Mouse (Mus musculus) c-Kit-negative CD71-positive TER-119-positive erythroid progenitor cells, embryonic 14.5 days (primary cell): ENCODE results near the gene Ccng2.

Source experiments
- DNase-seq: peaks from one replicate; pipeline ENCODE4 v3.0.0-alpha.2; 2013; ENCODE audit warnings: low read depth, low spot score

Ccng2 gene

DNA sequence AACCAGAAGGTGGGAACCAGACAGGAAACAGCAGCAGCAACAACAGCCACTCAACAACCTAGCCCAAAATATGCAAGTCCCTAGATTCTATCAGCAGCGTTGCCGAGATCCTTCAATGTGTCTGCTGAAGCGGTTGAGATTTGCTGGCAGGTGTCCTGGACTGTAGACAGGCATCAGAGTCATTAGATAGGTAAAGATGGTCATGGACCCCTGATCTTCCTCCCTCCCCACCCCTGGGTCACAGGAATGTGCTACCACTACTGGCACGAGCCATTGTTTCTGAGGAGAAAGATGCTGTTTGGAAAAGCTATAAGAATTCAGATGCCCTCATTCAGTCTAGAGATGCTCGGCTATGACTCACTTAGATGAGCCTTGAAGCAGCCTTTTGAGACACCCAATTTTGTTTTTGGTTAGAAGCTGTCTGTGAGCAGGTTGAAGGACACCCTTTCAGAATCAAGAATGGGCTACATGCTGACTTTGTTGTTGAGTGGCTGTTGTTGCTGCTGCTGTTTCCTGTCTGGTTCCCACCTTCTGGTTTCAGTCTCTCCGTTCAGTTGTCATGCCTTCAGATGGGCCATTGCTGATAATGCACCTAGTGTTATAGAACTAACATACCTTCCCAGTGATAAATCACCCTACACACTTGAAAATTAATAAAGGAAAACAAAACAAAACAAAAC lies 3.5 kb upstream of the Ccng2 start:
- DNase-seq, result no peak

DNA sequence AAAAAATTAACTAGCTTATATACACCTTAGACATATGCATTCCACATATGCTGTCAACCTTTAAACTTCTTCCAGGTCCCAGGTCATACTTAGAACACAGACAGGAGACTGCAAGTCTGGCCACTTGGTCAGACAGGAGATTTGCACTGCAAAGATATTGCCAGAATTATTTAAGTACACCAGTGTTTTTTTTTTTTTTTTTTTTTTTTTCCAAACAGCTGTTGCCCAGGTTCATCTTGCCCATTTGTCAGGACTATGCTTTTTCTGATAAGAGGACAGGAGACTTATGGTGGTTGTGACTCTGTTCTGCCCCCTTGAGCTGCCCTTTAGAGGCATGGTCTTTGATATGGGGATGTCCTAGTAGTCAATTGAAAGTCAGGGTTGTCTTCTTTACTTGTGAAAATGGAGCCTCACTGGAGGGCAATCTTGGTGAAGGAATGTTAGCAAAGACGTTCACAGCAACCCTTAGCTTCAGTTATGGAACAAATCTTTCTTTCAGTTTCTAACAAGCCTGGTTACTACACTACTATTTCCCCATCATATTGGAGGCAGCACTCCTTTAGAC lies 2.8 kb upstream of the Ccng2 start:
- DNase-seq, result no peak

DNA sequence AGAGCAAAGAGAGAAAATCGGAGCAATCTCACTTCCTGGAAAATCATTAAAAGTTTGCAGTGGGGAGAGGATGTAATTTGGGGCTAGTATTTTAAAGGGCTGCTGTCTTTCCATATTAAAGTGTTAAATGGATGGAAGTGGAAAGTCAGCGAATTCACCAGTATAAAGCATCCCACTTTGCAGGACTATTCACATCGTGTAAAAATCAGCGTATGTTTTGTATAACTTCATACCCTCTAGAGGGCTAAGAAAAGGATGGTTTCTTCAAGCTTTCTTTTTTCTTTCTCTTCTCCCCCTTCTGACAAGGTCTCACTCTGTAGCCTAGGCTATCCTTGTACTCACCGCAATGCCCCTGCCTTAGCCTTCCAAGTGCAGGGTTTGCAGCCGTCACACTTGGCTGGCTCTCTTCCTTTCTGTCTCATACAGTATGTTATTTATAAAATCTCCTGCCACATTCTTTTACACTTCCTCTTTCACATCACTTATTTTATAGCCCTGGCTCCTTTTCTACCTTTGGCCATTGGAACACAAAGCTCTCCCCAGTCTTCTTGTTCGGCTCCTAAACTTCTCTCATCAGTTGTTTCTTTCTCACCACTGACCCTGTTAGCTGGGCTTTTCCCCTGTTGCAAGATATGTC lies 1.8 kb upstream of the Ccng2 start:
- no peak for DNase-seq

DNA sequence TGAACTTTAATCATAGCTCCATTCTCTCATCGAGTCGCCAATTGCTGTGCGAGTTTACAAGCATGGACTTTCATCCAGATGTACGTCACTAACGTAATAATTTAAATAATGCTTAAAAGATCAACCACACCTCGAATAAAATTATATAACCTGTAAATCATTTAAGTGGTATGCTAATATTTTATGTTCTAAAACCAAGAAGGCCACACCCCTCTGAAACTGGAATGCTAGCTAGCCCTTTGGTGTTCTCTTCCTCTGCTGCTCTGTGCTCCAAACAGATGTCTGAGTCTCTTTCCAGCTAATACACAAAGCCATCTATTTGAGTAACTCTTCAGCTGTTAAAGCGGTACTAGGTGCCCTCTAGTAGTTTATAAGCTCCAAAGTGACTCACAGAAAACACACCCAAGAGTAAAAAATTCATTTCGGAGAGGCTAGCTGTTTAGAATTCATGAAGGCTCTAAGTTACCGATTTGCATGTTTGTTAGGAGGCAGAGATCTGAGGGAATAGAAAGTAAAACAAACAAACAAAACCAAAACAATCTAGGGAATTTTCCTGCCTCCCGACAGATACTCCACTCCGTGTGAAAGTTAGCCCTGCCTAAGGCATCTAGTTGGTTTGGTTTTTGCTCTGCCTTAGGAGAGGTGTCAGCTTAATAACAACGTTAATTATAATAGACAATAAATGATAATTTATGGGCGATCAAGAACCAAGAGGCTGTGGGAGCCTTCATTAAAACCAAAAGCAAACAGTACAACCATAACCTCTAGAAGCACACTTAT lies 1.1 kb upstream of the Ccng2 start:
- DNase-seq, result no peak

DNA sequence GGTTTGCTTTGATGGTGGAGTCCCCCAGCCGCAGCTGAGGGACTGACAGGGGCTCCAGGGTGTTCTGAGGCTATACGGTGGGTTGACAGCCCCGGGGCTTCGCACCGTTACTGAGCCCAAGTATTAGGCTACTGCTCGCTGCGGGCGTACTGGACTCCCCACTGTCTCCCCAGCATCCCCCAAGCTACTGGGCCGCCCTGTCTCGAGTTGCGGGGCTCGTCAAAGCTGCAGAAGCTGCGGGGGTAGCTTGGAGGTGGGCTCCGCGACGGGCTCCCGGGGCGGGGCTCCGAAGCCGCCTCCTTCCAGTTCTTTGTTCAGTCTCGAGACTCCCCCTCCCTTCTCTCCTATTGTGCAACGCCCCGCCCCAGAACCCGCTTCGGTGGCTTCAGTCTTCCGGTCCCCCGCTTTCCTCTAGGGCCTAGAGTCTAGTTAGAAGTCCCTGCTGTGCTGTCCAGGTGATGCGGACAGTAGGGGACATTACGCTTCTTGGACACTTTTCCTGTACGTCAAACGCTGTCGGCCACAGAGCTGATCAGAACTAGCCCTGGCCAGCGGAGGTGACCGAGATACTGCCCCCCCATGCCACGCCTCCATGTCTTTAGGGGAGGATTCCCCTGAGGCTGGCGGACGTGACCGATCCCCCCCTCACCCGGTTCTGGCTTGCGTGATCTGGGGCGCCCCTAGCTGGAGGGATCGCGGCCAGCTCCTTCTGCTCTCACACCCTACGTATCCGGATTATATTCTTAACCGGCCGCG lies 972 bp downstream of the Ccng2 start:
- DNase-seq, result no peak

DNA sequence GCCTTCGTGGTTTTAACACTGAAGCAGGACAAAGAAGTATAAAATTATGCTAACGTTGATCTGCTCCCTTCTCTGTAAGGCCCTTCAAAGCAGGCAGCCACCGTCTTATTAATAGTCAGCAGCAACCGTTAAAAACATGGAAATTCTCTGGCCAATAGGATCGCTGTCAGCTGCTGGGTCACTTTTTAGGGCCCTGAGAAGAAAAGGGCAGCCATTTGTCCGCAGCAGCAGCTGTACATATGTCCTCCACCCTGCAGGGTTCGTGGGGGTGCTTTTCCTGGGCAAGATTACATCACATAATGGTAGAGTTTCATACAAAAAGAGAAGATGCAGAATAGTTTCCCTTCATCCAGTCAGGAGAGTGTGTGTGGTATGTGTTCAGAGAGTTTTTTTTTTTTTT lies 3.0 kb downstream of the Ccng2 start:
- DNase-seq, result no peak

DNA sequence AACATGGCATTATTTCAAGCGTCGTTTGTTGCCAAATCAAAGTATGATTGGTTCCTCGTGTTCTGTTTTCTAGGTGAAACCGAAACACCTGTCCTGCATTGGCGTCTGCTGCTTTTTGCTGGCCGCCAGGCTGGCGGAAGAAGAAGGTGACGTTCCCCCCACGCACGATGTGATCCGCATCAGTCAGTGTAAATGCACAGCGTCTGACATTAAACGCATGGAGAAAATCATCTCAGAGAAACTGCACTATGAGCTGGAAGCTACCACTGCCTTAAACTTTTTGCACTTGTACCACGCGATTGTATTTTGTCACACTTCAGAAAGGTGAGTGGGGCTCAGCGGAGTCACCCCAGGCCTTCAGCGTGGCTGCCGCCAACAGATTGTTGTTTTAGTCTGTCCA lies 3.7 kb downstream of the Ccng2 start:
- no peak for DNase-seq

DNA sequence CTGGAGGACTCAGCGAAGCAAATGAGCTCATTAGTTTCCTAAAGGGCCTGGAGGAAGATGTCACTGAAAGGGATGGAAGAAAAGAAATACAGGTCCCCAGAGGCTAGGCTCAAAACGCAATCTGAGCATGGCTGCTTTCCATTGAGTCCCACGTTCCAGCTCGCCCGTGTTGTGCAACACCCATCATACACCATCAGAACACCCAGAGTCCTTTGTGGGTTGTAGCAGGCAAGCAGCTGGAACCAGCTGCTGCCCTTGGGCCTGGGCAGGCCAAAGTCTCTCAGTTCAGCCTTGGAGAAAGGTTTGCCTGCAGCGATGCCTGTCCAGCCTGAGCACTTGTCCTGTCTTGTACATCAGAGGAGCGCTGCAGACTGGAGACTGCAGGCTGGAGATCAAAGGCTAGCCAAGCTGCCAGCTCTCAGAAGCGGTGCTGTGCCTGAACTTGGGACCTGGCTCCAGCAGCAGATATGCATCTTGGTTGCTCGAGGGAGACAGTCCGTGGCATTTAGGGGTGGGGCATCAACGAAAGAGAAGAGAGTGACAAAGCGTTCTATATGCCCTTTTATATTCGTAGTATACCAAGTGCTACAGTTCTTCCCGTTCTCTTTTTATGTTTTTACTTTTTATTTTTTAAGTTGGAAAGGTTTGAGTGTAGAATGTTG lies 15.5 kb downstream of the Ccng2 start:
- DNase-seq, result no peak

DNA sequence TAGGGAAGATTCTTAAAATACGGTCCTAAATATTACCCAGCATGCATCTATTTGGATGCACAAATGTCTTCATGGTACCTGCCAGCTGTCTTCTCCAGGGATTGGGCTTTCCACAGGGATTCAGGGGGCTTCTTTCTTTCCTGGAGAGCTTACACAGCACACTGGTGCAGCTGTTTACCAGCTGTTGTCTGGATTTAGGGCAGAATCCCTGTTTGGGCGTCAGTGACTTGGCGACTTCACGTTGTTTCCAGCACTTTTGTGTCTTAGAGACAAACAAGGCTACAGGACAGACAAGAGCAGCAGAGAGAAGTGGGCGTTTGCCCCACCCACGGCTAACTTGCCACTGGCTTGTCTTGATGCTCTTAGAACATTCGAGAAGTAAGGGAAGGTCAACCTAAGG lies 16.1 kb downstream of the Ccng2 start:
- DNase-seq, result no peak

DNA sequence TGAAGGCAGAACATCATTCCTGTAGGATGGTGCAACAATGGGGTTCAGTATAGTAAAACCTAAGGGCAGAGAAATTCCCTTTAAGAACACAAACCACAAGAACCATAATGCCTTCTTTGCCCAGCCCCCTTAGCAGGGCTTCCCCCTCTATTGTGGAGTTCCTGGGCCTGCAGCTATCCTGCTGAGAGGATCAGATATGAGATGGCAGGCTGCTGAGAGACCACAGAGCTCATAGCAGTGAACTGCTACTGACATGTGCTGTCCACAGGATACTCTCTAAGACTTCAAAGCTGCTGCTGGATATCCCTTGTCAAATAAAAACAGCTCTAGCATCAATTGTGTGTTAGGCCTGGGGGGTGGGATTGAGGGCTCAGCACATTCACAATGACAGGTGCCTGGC lies 21.5 kb downstream of the Ccng2 start:
- no peak for DNase-seq

DNA sequence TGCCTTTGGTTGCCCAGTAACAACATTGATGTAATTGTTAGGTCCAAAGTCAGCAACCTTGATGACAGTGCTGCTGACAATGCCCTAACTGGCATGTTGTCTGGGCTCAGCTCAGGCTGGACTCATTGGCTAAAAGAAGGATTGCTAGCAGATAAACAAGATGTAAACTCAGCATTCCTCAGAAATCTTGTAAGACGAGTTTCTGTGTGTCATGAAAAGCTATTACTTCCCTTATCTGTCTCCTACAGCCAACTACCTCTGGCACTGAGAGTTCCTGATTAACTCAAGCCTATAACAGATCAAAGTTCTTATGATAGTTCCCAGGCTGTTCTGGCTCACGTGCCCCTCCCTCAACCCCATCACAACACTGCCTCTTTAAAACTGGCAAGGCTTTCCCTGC lies 23.2 kb downstream of the Ccng2 start:
- DNase-seq, result no peak

DNA sequence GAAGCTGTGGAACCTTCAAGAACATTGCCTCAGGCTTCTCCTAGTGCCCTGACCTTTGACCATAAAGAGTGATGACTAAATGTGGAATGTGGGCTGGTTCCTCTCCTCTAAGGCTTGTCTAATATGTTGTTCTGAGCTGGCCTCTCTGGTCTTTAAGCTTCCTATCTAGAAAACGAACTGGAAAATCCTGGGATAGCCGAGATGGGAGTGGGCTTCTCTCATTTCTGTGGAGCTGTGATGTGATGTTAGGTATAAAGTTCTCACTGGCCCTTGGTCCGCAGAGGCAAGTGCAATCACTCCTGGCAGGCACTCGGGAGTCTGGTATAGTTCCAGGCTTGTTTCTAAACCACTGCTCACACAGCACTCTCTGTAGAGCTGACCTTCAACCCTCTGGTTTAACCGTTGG lies 29.3 kb downstream of the Ccng2 start:
- no peak for DNase-seq

DNA sequence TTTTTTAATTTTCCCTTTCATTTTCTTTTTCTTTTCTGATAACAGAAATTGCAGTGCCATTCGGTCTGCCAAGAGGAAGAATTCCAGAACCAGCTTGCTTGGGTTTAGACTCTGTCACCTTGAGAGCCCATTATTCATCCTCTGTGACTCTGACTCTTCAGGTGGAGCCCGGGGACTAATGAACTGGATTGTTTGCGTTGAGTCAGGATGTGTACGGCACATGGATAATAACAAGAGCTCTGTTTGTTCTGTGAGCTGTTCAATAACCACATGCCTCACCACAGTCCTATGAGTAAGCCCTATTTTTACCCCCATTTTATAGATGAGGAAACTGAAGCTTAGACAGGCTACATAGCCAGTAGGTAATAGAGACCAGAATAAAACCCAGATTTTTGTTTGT lies 29.7 kb downstream of the Ccng2 start:
- DNase-seq, result no peak

DNA sequence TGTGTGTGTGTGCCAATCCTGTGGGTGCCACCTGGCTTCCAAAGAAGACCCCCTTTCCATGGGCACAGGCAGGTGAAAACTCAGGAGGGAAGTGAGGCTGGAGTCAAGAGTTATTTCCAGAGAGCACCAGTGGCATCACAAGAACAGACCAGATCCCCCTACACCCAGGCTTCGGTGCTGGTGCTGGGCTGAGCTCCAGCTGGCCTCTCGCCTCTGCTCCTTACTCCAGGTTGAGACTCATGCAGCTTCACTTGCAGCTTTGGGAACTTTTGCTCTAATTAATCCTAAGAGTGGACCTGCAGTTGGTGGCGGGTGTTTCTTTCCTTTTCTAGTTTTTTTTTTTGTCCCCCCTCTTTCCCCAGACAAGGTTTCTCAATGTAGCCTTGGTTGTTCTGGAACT lies 30.3 kb downstream of the Ccng2 start:
- no peak for DNase-seq

DNA sequence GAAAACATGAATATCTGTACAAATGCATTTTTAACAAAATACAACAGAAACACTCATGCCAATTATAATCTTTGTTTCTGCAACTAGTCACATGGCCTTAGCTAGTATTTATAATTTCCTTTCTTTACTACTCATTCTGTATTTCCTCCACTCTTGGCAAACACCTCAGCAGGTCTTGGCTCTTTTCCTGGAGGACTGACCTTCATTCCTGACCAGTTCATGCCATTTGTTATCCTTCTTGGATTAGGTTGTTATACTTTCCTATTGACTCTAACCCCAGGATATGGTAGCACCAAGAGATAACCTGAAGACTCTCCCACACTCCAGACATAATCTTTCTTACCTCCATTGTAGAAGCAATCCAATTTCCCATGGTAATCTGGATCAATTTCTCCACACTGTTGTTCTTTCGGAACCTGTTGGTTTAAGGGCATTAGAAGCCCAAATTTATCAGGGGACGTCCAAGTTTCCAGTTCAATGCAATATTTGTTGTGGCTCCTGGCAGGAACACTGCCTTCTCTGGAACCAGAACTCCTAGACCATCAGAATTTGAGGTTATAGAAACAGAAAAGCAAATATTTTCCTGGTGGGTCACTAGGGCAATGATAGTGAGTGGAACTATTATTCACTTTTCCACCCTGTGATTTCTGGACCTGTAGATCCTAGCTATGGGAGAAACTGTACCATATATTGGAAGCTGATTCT lies 38.2 kb downstream of the Ccng2 start:
- no peak for DNase-seq

DNA sequence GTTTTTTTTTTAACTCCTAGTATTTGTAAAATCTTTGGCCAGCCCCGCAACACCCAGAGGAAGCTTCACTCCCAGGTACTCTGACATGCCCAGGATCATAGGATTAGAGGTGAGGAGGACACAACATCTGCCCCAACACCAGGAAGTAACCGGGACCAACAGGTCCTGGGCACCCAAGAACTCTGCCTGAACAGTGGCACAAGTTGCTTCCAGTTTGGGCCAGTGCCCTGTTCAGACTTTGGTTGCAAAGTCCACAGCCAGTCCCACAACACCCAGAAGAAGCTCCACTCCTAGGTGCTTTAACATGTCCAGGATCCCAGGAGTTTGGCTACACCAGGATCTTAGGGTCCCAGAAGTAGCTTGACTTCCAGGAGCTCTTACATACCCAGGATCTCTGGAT lies 41.9 kb downstream of the Ccng2 start:
- no peak for DNase-seq

DNA sequence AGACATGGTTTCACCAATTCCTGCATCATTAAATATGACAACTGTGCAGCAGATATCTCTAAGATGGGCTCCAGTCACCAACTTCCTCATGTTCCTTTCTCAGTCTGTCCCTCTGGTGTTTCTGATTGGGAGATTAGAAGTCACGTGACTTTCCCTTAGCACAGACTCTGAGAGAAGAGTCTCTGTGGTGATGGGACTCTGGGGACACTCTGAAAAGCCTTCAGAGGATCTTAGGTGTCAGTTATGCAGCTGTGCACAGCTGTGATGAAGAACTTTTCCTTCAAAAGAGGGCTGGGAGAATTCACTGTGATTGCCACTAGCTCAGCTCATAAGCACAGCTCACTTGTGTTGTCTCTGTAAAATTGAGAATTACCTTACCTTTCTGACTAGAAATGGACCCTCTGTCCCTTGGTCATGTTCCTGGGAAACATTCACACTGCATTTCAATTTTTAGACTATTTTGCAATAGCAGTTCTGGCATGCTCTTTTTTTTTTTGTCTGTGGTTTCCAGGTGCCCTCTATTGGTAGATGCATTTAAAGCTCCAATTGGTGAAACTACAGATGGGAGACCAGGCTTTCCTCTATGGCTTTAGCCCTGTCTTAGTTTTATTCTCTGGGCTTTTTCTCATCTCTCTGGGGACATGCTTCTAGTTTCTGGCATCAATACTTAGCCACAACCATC lies 56.4 kb downstream of the Ccng2 start:
- DNase-seq, result no peak
